Mouse (Mus musculus) CH12F3 (cell line): Measurements from ENCODE around the gene Cdhr5.

Experiments used
- in situ Hi-C: fragments of 300-500 bp; cut with MboI; formaldehyde crosslinking; loops from 2 replicates; pipeline ENCODE4 v1.14.3; 2020; ENCODE audit warnings: low sequenced_read_pairs

The Cdhr5 gene

DNA sequence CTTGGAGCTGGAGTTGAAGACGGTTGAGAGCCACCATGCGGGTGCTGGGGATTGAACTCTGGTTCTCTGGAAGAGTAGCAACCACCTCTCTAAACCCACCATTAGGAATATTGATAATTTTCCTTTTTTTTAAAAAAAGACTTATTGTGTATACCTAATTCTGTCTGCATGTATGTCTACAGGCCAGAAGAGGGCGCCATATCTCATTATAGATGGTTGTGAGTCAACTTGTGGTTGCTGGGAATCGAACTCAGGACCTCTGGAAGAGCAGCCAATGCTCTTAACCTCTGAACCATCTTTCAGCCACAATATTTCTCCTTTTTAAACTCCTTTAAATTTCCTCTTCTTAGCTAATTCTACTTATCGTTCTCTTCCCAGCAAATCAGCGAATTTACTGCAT lies 50.1 kb downstream of the Cdhr5 start:
- in situ Hi-C loops = no loop called here

DNA sequence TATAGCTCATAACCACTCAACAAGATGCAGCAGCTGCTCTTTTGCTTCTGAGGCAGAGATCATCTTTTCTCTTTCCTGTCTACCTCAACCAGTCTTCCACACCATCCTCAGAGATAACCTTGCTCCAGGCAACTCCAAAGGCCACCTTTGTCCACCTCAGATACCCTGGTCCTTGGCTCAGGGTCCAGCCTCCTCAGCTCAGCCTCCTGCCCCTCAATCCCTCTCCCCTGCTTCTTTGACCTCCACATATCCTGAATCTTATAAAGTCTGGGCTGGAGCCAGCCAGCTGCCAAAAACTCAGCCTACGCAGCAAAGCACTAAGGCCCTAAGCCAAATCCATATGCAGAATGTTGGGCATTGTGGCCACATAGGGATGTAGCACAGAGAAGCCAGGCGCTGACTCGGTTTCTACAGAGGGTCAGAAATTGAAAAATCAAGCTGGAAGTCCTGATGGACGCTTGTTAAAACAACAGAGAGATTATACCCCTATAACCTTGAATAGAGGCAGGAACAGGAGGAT lies 53.8 kb downstream of the Cdhr5 start:
- in situ Hi-C loops = no loop called here

- in situ Hi-C loops = no loop called here
These were observed 54.5 kb downstream of the Cdhr5 start for GRCm38 (mm10) chr7:141222126-141222467.

- in situ Hi-C loops = no loop called here
These were observed 55.1 kb downstream of the Cdhr5 start for GRCm38 (mm10) chr7:141221249-141222125.

DNA sequence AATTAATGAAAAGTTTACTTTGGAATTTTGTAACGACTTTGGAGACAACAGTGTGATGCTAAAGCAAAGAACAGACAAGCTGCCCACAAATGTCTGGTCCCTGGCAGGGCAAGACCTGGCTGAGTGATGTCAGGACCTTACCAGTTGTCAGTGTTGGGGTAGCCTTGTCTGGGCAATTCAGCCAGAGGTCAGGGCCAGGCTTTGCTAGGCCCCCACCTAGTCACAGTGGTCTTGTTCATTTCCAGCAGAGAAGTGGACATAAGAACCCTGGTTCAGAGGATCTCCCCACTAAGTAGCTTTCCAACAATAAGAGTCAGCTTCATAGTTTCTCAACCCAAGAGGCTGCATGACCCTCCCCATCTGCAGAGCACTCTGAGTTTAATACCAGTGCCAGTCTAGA lies 56.2 kb downstream of the Cdhr5 start:
- in situ Hi-C loops = no loop called here

DNA sequence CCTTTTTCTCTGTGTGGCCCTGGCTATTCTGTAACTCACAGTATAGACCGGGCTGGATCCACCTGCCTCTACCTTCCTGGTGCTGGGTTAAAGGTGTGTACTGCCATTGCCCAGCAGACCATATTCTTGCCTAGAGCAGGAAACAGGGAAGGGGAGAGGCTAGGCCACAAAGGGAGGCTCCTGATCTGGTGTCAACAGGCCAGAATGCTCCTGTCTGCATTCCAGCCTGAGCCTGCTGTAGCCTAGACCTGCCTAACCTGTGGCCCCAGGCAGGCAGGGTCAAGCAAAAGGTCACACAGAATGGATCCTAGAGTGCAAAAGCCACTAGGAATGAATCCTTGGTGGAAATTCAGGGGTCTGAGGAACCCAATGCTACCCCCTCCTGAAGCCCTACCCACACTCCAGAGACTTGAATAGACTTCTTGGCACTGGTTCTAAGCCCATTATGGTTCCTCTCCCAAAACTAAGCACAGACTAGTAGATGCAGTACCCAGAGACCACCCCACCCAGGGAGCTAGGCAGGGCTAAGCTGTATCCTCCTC lies 57.0 kb downstream of the Cdhr5 start:
- in situ Hi-C loops = no loop called here
